Comparison of ENCODE assay signal across 27 mouse cellular contexts in genomic region chr3:152475894-152476293, GRCm38 (mm10).
"Had no signal": no experiment of that assay in that cellular context is flagged by ENCODE, and none has a peak within 500 bp of the region (broad histone marks: within the 10 kb centered on the region; RNA-seq: fewer than 3 reads in every experiment).

No protein-coding gene starts in this region.

- H3K27ac ChIP-seq: embryonic facial prominence, embryonic 10.5 days; embryonic facial prominence, embryonic 12.5 days; embryonic facial prominence, embryonic 13.5 days; embryonic facial prominence, embryonic 15.5 days; forebrain, embryonic 10.5 days; forebrain, embryonic 12.5 days; forebrain, embryonic 13.5 days; forebrain, embryonic 15.5 days; gastrocnemius, adult 2 months; heart, adult 2 months had no signal

- H3K9me3 ChIP-seq: embryonic facial prominence, embryonic 10.5 days; embryonic facial prominence, embryonic 12.5 days; embryonic facial prominence, embryonic 13.5 days; embryonic facial prominence, embryonic 15.5 days; forebrain, embryonic 10.5 days; forebrain, embryonic 12.5 days; forebrain, embryonic 13.5 days; forebrain, embryonic 15.5 days had no signal

- DNase-seq: cerebellum, adult 8-10 months; cerebellum, adult 9-10 months; cerebellum, adult 9-11 months; cerebellum, postnatal 10 days; cerebellum, postnatal 14 days; cerebellum, postnatal 25 days; cerebellum, postnatal 36 days; embryo, embryonic 11 days; forebrain, postnatal 0 days; gastrocnemius, adult 2 months; gastrocnemius, postnatal 10 days; gastrocnemius, postnatal 14 days; gastrocnemius, postnatal 25 days; gastrocnemius, postnatal 36 days; heart, adult 18-20 months; heart, adult 2 months had no signal

- H3K9ac ChIP-seq: embryonic facial prominence, embryonic 12.5 days; embryonic facial prominence, embryonic 13.5 days; embryonic facial prominence, embryonic 15.5 days; forebrain, embryonic 12.5 days; forebrain, embryonic 13.5 days; forebrain, embryonic 15.5 days; forebrain, postnatal 0 days had no signal

- H3K36me3 ChIP-seq: embryonic facial prominence, embryonic 10.5 days; embryonic facial prominence, embryonic 12.5 days; embryonic facial prominence, embryonic 13.5 days; embryonic facial prominence, embryonic 15.5 days; forebrain, embryonic 10.5 days; forebrain, embryonic 12.5 days; forebrain, embryonic 15.5 days had no signal

- ATAC-seq: forebrain, embryonic 13.5 days; forebrain, embryonic 14.5 days; forebrain, embryonic 15.5 days; forebrain, embryonic 16.5 days; forebrain, postnatal 0 days had no signal

- H3K4me3 ChIP-seq: embryonic facial prominence, embryonic 10.5 days; embryonic facial prominence, embryonic 12.5 days; embryonic facial prominence, embryonic 13.5 days; embryonic facial prominence, embryonic 15.5 days; erythroblast, embryonic 14.5 days; forebrain, embryonic 10.5 days; forebrain, embryonic 12.5 days; forebrain, embryonic 13.5 days; forebrain, embryonic 15.5 days; gastrocnemius, adult 2 months; heart, adult 2 months had no signal

- H3K4me2 ChIP-seq: embryonic facial prominence, embryonic 12.5 days; embryonic facial prominence, embryonic 13.5 days; embryonic facial prominence, embryonic 15.5 days; forebrain, embryonic 12.5 days; forebrain, embryonic 13.5 days; forebrain, embryonic 15.5 days had no signal

- H3K27me3 ChIP-seq: embryonic facial prominence, embryonic 12.5 days; embryonic facial prominence, embryonic 13.5 days; embryonic facial prominence, embryonic 15.5 days; forebrain, embryonic 12.5 days; forebrain, embryonic 13.5 days; forebrain, embryonic 15.5 days had no signal
